Mouse (Mus musculus) lung, embryonic 14.5 days (tissue): ENCODE data around the gene Homer2. TPM values are rescaled to one million over a fixed set of nuclear protein-coding genes. Genes with fewer than 3 reads are reported as not detected.
A peak's percentile ranks its signal among the peaks of the same experiment; 100 is the strongest.

Experiments used
- ATAC-seq: fragments of 200-750 bp; cut with Nextera tagmentation; 2 replicates; pipeline ENCODE4 v1.8.0; 2017; ENCODE audit warnings: mild to moderate bottlenecking, moderate TSS enrichment, moderate library complexity; ENCODE audit not compliant: insufficient read depth
- DNase-seq: peaks from one replicate; pipeline ENCODE4 v3.0.0-alpha.2; 2015
- H3K27ac ChIP-seq: fragments of 300-500 bp; sonication (generic); 2 replicates; pipeline ENCODE4 v1.5.1; 2014; ENCODE audit warnings: low read depth, mild to moderate bottlenecking, moderate library complexity
- H3K27me3 ChIP-seq: fragments of 300-500 bp; sonication (generic); 2 replicates; pipeline ENCODE4 v1.6.1; 2014; ENCODE audit warnings: low read length, control low read depth; ENCODE audit not compliant: insufficient read depth
- H3K36me3 ChIP-seq: fragments of 300-500 bp; sonication (generic); 2 replicates; pipeline ENCODE4 v1.6.1; 2014; ENCODE audit warnings: control low read depth; ENCODE audit not compliant: insufficient read depth
- H3K4me1 ChIP-seq: fragments of 300-500 bp; sonication (generic); 2 replicates; pipeline ENCODE4 v1.6.1; 2014; ENCODE audit warnings: antibody characterized with exemption, control low read depth; ENCODE audit not compliant: insufficient read depth
- H3K4me2 ChIP-seq: fragments of 300-500 bp; sonication (generic); 2 replicates; pipeline ENCODE4 v1.6.1; 2014; ENCODE audit warnings: mild to moderate bottlenecking
- H3K4me3 ChIP-seq: fragments of 300-500 bp; sonication (generic); 2 replicates; pipeline ENCODE4 v1.5.1; 2014; ENCODE audit warnings: low read depth, low read length
- H3K9ac ChIP-seq: fragments of 300-500 bp; sonication (generic); 2 replicates; pipeline ENCODE4 v1.6.1; 2014
- H3K9me3 ChIP-seq: fragments of 300-500 bp; sonication (generic); 2 replicates; pipeline ENCODE4 v1.6.1; 2016; ENCODE audit warnings: low read depth, low read length, control low read depth
- CTCF ChIP-seq: IDR thresholded peaks from 2 replicates; pipeline ENCODE4 v1.5.1; 2016; ENCODE audit warnings: antibody characterized with exemption, low read depth
- WGBS: fragments of 180-500 bp; shearing (Covaris S2); extraction: QIAGEN DNeasy Blood & Tissue Kit; methylation state at CpG from one replicate; pipeline ENCODE4 v1.1.7; 2014; 5-methylcytosine and 5-hydroxymethylcytosine counted together
- polyA plus RNA-seq: library from polyadenylated mRNA; unstranded; fragments of >200 nt; fragmentation: Nextera tagmentation; extraction: Ambion mirVana; gene quantifications from 2 replicates; pipeline ENCODE4 v1.2.1, GENCODE M21; 2014

Gene Homer2
- polyA plus RNA-seq, 1 experiment from 2014 or later, result 38.2 TPM

DNA sequence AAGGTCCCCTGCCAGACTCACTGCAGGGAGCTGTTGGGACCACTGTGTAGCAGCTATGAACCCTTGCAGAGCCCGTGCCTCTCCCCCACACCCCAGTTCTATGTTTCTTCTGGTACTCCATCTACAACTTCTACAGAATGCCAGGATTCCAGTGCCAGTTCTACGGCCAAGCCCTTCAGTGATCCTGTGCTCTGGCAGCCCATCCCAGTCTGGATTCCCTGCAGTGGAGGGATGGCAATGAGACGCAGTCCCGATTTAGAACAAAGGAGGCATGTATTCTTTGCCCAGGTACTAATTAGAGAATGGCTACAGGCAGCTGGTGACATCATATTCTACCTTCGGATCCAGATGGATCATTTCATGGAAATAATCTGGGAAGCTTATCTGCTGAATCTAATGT is 13.9 kb upstream of the Homer2 start:
- ATAC-seq, result no peak
- Histone ChIP-seq H3K9me3 (no peaks in the 10 kb centered on the region), H3K4me1 (no peaks in the 10 kb centered on the region), H3K9ac (no peak overlapping the region), H3K4me2 (no peak overlapping the region), H3K27me3 (no peaks in the 10 kb centered on the region), H3K4me3 (no peak overlapping the region), H3K27ac (no peak overlapping the region), H3K36me3 (no peaks in the 10 kb centered on the region)
- DNase-seq, result no peak
- 64% methylated on average over 5 of the region's 5 CpGs for WGBS
- no peak for TF ChIP-seq CTCF

GRCm38 (mm10) chr7:81719216-81719661 is 11.9 kb upstream of the Homer2 start:
- TF ChIP-seq CTCF, result no peak
- Histone ChIP-seq H3K27ac (no peak overlapping the region), H3K4me2 (no peak overlapping the region), H3K27me3 (no peaks in the 10 kb centered on the region), H3K9ac (no peak overlapping the region), H3K4me1 (no peaks in the 10 kb centered on the region), H3K4me3 (no peak overlapping the region), H3K36me3 (no peaks in the 10 kb centered on the region), H3K9me3 (no peaks in the 10 kb centered on the region)
- no peak for DNase-seq
- 54% methylated on average over 1 of the region's 1 CpGs for WGBS
- ATAC-seq, result no peak

DNA sequence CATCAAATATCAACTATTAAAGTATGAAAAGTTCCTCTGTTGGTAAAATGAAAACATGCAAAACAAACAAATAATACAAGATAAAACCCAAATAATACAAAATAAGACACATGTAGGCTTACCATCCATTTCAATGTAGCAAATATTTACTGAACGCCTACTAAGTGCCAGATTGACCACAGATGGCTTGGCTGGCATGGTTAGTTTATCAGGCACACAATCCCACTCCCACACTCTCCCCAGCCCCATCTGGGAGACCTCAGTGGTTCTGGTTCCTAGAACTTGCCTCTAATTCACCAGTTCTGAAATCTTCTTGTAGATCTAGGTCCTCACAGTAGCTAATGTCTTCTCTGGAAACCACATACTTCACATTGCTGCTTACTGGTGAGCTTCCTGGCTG is 11.3 kb upstream of the Homer2 start:
- no peak overlapping the region for H3K4me2 ChIP-seq
- H3K27ac ChIP-seq, result no peak overlapping the region
- H3K9ac ChIP-seq, result no peak overlapping the region
- no peaks in the 10 kb centered on the region for H3K9me3 ChIP-seq
- no peaks in the 10 kb centered on the region for H3K36me3 ChIP-seq
- TF ChIP-seq CTCF, result no peak
- H3K27me3 ChIP-seq, result no peaks in the 10 kb centered on the region
- H3K4me1 ChIP-seq, result no peaks in the 10 kb centered on the region
- no peak for ATAC-seq
- no peak overlapping the region for H3K4me3 ChIP-seq
- DNase-seq, result no peak
- 54% methylated on average over 1 of the region's 1 CpGs for WGBS

DNA sequence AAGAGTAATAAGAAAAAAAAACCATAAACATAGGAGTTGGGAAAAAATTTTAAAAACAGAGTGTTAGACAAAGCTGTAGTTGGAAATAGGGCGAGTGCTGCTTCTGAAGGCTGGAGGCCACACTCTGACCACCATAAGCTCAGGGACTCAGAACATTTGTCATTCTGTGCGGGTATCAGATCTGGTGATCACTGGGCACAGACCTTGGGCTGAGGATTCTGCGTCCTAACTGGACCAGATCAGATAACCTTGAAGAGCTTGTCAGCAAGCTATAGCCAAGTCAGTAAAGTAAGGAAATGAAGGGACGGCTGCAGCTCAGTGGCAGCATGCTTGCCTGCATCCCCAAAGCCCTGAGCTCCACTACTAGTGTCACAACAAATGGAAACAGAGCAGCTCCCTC is 2.8 kb upstream of the Homer2 start:
- peaks cover 4% of the 10 kb centered on the region; the same call in 1 of the 2 replicates for H3K9me3 ChIP-seq
- H3K4me3 ChIP-seq, result no peak overlapping the region
- WGBS, result 76% methylated on average over 4 of the region's 4 CpGs
- DNase-seq (no peak), ATAC-seq (no peak)
- H3K36me3 ChIP-seq, result no peaks in the 10 kb centered on the region
- TF ChIP-seq CTCF, result no peak
- H3K4me1 ChIP-seq, result no peaks in the 10 kb centered on the region
- H3K27me3 ChIP-seq, result peaks cover 27% of the 10 kb centered on the region
- no peak overlapping the region for H3K9ac ChIP-seq
- no peak overlapping the region for H3K27ac ChIP-seq
- no peak overlapping the region for H3K4me2 ChIP-seq

DNA sequence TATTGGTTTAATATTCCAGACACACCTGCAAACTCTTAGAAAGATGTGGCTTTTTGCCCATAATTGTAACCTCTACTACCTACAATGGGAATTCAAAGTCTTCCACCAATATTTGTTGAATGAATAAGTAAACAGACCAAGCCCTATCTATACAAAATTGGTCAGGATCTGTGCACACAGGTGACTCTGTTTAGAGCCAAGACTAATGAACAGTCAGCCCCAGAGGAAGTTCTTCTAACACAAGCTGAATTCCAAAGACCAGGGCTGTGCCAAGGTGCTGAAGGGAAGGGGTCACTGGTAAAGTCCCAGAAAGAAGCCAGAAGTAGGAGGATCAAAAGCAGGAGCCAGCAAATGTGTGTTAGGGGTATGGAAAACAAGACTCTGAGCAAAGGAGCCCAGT is 838 bp upstream of the Homer2 start:
- Histone ChIP-seq H3K36me3 (no peaks in the 10 kb centered on the region), H3K27me3 (peaks cover 27% of the 10 kb centered on the region), H3K9me3 (peaks cover 4% of the 10 kb centered on the region; the same call in 1 of the 2 replicates), H3K9ac (no peak overlapping the region), H3K4me2 (no peak overlapping the region), H3K4me3 (no peak overlapping the region), H3K27ac (no peak overlapping the region; the same call in 1 of the 2 replicates), H3K4me1 (no peaks in the 10 kb centered on the region)
- ATAC-seq, result peak; percentile 64; the same call in 1 of the 2 replicates
- peak; percentile 43 for DNase-seq
- TF ChIP-seq CTCF, result no peak

GRCm38 (mm10) chr7:81706416-81707391 is 623 bp downstream of the Homer2 start:
- peak; percentile 57 for DNase-seq

GRCm38 (mm10) chr7:81706027-81706415 is 1.3 kb downstream of the Homer2 start:
- H3K27me3 ChIP-seq, result peaks cover 27% of the 10 kb centered on the region
- H3K4me3 ChIP-seq, result peak overlapping the region; percentile 61
- peak overlapping the region; percentile 91 for H3K4me2 ChIP-seq
- peak overlapping the region; percentile 64; the same call in 1 of the 2 replicates for H3K27ac ChIP-seq
- DNase-seq (peak; percentile 13), ATAC-seq (no peak)
- H3K9me3 ChIP-seq, result peaks cover 4% of the 10 kb centered on the region; the same call in 1 of the 2 replicates
- no peaks in the 10 kb centered on the region for H3K36me3 ChIP-seq
- WGBS, result 25% methylated on average over 12 of the region's 12 CpGs
- H3K4me1 ChIP-seq, result no peaks in the 10 kb centered on the region
- H3K9ac ChIP-seq, result peak overlapping the region; percentile 71
- TF ChIP-seq CTCF, result no peak

More at GRCm38 (mm10) chr7:81706416-81707391, 623 bp downstream of the Homer2 start:
- under 1% methylated on average over 93 of the region's 114 CpGs for WGBS
- Histone ChIP-seq H3K4me2 (peak overlapping the region; percentile 91), H3K4me3 (peak overlapping the region; percentile 61), H3K36me3 (no peaks in the 10 kb centered on the region), H3K4me1 (no peaks in the 10 kb centered on the region), H3K9ac (peak overlapping the region; percentile 71), H3K27ac (peak overlapping the region; percentile 64), H3K27me3 (peaks cover 27% of the 10 kb centered on the region), H3K9me3 (peaks cover 4% of the 10 kb centered on the region; the same call in 1 of the 2 replicates)
- ATAC-seq, result peak; percentile 63
- no peak for TF ChIP-seq CTCF
